Mouse (Mus musculus): ENCODE data around the gene Cst10.

Cst10 gene

GRCm38 (mm10) chr2:149404757-149405156, at the start of gene Cst10:
TSS of gene Cst10 (plus strand) at chr2:149405057.
- DNase-seq (ENCODE audit: low read depth), result no peak

DNA sequence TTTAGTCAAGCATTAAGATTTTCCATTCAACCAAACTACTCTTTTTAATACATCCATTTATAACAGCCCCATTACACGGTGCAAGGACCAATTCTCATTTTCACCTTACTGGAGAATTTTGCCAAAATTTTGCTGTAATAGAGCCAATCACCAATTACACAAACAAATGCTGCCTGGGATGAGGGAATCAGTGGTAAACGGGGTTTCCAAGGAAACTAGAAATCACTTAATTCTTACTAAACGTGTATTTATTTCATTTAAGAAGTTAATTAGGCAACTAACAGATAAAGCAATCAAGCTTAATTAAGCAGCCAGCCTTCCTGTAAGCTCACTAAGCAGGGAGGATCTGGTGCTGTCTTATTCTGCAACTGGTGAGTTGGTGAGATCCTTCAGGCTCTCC, 11.9 kb upstream of the Cst10 start:
- no peak for DNase-seq (ENCODE audit: low read depth)

DNA sequence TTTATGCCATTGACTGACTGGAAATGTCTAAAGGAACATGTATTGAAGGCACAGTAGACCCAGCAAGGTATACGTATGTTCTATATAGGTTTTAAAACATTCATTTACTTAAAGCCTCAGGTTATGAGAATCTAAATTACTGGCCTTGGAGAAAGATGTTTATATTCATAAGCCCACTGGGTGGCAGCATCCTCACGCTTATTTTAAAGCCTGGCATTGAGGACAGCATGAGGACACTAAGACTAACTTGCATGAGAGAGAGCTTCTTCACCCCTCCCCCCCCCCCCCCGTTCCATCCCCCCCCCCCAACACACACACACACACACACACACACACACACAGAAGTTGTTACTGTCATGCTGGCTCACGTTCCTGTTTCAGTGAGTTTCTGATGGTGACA, 17.7 kb downstream of the Cst10 start:
- DNase-seq (ENCODE audit: low read depth), result peak; percentile 1

All from c-Kit-positive CD71-negative TER-119-negative erythroid progenitor cells, embryonic 14.5 days (primary cell).